Mouse (Mus musculus) megakaryocyte, adult 5-6 weeks (primary cell): ENCODE data around the gene Gpx4. TPM values are rescaled to one million over a fixed set of nuclear protein-coding genes. Genes with fewer than 3 reads are reported as not detected.

Experiments used
- ATAC-seq: 2 replicates; pipeline ENCODE4 v1.8.0; 2016; ENCODE audit warnings: mild to moderate bottlenecking, inconsistent platforms; ENCODE audit not compliant: poor library complexity, severe bottlenecking
- total RNA-seq, 2 experiments: library from RNA; stranded (forward) in 1 of 2; stranded (reverse) in 1 of 2; fragments of 153-499, 151-499 nt in 1 of 2; fragments of 221-1000, 200-1000 nt in 1 of 2; gene quantifications; 2 replicates each; pipeline versions ENCODE4 v1.2.3 to v1.2.4; 2015 to 2017

Gene Gpx4
- total RNA-seq (2015) (259 and 303 TPM in 2 replicates), total RNA-seq (2017) (375 and 378 TPM in 2 replicates)

- no peak for ATAC-seq
Measured at GRCm38 (mm10) chr10:80047041-80047565, at the start of gene Gpx4. TSS of gene Gpx4 (plus strand) at chr10:80047166.

DNA sequence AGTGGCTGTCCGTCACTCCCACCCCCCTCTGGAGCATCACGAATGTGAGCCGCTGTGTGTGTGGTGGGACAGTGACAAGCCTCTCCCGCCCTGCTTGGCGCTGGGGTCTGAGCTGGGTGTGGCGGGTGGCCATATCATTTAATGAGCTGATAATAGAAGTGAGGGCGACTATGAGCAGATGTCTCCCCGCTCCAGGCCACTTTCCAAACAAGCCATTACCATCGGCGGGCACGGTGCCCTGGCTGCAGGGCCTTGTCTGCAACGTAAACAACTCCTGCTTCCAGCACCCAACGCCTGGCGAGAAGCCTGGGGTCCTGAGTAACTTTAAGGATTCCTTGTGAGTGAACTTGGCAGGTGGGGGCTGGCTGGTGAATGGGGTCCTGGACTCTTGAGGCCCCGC, 49.1 kb upstream of the Gpx4 start:
- no peak for ATAC-seq

GRCm38 (mm10) chr10:80001945-80002344, 45.0 kb upstream of the Gpx4 start:
- no peak for ATAC-seq

DNA sequence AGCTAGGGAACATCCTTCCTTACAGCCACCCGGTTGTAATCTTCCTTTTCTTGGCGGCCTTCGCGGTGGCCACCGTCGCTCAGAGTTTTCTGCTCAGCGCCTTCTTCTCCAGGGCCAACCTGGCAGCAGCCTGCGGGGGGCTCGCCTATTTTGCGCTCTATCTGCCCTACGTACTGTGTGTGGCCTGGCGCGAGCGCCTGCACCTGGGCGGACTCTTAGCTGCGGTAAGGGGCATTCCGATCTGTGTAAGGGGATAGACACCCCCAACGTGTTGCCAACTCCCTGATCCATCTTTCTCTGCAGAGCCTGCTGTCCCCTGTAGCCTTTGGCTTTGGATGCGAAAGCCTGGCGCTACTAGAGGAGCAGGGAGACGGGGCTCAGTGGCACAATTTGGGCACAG, 44.1 kb upstream of the Gpx4 start:
- ATAC-seq: no peak

GRCm38 (mm10) chr10:80003374-80004232, 43.4 kb upstream of the Gpx4 start:
- ATAC-seq: no peak

- no peak for ATAC-seq
Measured at GRCm38 (mm10) chr10:80004233-80004705, 42.7 kb upstream of the Gpx4 start.

GRCm38 (mm10) chr10:80011740-80012139, 35.2 kb upstream of the Gpx4 start:
- no peak for ATAC-seq

DNA sequence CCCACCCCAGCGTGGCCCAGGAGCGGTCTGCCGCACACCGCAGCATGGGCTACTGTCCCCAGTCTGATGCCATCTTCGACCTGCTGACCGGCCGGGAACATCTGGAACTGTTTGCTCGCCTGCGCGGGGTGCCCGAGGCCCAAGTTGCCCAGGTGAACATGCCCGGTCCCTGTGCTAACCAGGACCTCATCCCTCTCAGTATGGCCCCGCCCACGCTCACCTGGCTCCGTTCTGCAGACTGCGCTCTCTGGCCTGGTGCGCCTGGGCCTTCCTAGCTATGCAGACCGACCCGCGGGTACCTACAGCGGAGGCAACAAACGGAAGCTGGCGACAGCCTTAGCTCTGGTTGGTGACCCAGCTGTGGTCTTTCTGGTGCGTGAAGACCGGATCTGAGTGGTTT, 33.4 kb upstream of the Gpx4 start:
- no peak for ATAC-seq

- no peak for ATAC-seq
Measured at GRCm38 (mm10) chr10:80014484-80015290, 32.3 kb upstream of the Gpx4 start.

DNA sequence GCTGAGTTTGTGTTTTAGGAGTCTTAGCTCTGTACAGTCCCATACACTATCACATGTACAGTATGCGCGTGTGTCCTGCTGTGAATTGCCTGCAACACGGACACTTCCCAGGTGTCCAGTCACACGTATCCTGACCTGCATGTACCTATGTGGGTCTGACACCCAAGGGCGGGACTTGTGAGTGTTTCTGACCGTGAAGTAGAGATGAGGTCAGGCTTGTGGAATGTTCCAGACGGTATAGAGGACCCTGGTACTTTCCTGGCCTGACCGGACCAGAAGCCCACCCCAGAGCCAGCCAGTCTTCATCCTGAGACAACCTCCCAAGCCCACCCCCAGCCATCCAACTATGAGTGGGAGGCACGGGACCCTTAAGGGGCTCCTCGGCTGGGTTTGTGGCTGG, 31.4 kb upstream of the Gpx4 start:
- no peak for ATAC-seq

DNA sequence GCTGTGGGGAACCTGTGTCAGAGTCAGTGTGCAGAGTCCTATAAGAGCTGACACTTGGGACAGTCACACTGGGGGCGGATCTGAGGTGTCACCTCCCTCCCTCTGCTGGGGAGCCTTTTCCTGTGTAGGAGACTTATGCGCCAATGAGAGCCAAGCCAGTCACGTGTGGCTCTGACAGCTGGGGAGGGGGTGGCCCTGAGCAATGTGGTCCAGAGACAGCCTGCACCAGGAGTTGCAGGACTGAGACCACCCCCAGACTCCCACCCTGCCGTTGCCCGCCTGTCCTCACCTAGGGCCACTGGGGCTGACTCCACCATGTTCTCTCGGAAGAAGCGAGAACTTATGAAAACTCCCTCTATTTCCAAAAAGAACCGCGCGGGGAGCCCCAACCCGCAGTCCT, 30.5 kb upstream of the Gpx4 start, which contains the start of gene Arhgap45:
Gene Arhgap45, plus strand, starts transcription at position 143 of the 400 bp plus-strand sequence.
- ATAC-seq: peak; percentile 76

DNA sequence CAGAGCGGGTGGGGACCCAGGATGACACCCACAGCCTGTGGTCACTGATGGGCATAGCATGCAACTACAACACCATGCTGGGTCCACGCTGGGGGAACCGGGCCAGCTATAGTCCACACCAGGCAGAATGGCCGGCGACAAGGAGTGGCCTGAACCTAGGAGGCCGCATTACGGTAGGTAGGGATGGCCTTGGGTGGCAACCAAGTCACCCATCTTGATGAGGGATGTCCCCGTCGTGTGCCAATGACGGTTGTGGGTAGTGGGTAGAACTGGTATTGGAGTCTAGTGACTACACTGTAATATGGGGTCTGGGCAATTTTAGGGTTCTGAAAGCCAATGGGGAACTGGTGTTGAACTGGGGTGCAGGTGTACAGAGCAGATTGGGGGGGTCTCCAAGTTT, 30.0 kb upstream of the Gpx4 start:
- peak; percentile 39 for ATAC-seq

GRCm38 (mm10) chr10:80017361-80017760, 29.6 kb upstream of the Gpx4 start:
- peak; percentile 66 for ATAC-seq

DNA sequence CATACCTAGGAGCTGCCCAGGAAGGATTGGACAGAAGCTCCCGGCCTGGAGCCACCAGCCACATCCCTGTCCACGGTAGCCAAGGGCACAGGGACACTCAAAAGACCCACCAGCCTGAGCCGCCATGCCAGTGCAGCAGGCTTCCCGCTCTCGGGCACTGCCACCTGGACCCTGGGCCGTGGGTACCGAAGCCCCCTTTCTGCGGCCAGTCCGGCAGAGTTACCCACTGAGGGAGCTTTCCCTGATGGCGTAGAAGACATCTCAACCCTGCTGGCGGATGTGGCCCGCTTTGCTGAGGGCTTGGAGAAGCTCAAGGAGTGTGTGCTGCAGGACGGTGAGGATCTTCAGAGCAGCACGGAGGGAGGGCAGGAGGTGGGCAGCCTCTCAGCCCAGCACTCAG, 29.2 kb upstream of the Gpx4 start:
- ATAC-seq: no peak

- ATAC-seq: peak; percentile 23
Measured at GRCm38 (mm10) chr10:80018739-80019297, 28.1 kb upstream of the Gpx4 start.

GRCm38 (mm10) chr10:80019471-80020131, 27.4 kb upstream of the Gpx4 start:
- no peak for ATAC-seq

GRCm38 (mm10) chr10:80020191-80020590, 26.8 kb upstream of the Gpx4 start:
- no peak for ATAC-seq

DNA sequence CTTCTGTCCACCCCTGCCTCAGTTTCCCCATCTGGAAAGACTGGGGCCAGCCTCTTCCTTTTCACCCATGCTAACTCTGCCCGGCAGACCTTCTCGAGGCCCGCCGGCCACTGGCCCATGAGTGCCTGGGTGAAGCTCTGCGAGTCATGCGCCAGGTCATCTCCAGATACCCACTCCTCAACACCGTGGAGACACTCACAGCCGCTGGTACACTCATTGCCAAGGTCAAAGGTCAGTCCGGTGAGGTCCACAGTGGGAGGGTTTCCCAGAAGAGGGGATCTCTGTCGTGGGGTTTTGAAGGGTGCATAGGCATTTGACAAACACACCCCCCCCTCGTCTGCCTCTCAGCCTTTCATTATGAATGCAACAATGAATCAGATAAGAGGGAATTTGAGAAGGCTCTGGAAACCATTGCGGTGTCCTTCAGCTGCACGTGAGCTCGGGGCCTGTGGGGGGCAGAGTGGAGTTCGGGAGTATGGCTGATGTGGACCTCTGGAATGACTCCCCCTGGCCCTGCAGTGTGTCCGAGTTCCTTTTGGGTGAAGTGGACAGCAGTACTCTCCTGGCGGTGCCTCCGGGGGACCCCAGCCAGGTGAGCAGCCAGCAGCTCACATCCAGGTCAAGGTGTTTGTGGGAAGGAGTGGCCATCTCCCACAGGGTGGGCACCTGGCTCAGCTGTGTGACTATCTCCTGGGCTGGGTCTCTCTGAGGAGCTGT, 26.2 kb upstream of the Gpx4 start:
- ATAC-seq: no peak

DNA sequence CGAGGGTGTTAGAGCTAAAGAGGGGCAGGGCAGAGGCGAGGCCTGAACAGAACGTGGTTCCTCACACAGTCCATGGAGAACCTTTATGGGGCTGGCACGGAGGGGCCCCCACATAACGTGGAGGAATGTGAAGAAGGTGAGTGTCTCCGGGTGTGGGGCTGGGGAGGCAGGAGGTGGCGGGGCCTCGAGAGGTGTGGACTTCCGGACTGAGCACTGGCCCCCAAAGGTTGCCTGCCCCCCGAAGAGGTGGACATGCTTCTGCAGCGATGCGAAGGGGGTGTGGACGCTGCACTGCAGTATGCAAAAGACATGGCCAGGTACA, 25.7 kb upstream of the Gpx4 start:
- ATAC-seq: no peak

GRCm38 (mm10) chr10:80022164-80022563, 24.8 kb upstream of the Gpx4 start:
- no peak for ATAC-seq
